Mouse (Mus musculus): Measurements from ENCODE around the gene Itpkb.
A peak's percentile ranks its signal among the peaks of the same experiment; 100 is the strongest.

Gene Itpkb

DNA sequence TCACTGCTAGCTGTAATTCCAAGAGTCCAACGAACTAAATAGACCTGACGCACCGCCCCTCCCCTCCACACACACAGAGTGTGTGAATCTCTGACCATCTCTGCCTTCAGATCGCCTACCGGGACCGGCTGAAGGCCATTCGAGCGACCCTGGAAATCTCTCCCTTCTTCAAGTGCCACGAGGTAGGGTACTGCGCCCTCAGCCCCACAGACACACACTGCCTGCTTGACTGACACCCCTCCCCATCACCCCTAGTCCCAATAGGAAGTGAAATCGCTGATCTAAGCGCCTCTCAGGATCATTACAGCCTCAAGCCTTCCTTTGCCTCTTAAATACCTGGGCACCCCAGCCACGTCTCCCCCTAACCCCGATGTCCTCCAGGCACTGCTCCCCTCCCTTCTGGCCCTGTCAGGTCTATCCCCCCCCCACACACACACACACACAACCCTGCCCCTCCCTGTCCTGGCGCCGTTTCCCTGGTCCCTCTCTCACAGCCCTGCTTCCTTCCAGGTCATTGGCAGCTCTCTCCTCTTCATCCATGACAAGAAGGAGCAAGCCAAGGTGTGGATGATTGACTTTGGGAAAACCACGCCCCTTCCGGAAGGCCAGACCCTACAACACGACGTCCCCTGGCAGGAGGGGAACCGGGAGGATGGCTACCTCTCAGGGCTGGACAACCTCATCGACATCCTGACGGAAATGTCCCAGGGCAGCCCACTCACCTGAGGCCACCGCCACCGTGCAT lies 91.1 kb downstream of the Itpkb start:
- no peak for DNase-seq (ENCODE audit: low spot score)

DNA sequence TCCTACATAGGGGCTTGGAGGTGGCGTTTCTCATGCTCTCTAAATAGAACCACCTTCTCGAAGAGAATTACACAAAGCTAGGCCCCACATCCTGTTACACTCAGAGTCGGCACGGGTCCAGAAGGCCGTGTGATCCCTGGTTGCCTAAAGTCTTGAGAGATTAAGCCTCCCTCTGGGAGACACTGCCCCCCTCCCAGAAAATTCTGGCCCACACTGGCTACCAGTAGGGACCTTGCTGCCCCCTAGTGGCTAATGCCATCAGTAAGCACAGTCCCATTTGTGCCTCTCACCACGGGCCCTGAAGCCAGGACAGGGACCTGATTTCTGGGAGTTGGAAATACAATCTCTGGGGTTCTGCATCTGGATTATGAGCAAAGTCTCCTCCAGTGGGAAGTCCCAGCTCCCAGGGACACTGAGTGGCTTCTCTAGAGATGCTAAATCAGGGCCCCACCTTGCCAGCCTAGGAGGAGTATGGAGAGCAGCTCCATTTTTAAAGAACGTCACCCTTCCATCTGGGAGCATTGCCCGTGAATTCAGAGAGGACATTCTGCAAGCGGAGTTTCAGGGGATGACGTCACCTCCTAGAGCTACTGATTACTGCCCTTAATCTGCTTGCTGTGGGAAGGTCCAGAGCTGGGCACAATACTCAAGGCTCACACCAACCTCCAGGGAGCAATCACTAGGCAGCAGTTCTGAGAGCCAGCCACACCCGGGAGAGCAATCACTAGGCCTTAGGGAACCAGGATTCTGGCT lies 92.0 kb downstream of the Itpkb start:
- peak; percentile 40 for DNase-seq (ENCODE audit: low spot score)

DNA sequence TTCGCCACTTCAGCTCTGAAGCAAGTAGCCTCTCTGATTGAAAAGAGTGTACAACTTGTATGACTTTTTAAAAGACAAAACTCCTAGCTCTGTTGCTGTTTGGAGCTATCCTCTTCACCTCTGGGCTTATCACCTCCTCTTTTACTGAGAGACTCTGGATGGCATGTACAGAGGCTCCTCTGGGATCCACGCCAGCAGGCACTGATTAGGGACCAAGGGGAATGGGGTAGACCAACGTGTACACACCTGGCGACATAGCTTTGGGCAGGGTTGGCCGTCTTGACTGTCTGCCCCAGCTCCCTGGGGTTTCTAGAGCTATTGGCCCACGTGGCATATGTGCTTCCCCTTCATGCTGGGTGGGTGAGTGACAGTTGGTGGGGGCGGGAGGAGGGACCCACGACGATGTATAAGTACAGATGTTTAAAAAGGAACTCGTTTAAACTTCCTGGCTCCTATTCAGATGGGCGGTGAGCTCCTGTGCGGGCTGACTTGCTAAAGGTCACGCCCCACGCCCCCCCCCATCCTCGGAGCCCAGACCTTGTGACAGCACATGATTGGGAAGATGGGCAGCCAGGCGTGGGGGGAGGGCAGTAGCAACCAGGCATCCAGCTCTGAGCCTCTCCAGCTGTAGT lies 92.8 kb downstream of the Itpkb start:
- no peak for DNase-seq (ENCODE audit: low spot score)

DNA sequence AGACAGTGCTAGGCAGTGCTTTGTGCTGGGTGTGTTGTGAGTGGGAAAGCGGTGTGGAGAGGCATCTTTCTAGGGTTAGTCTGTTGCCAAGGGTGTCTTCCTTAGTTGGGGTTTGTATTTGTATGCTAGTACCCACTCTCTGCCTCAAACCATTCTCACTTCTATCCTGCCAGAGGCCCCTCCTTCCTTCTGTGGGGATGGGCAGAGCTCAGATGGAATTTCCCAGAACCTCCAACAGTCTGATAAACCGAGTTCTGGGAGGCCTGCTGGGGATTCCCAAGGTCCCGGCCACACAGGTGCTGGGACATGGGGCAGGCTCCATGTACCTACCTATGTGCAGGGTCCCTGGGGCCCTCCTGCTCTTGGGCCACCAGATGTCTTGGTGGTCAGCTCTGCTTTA lies 93.6 kb downstream of the Itpkb start:
- DNase-seq (ENCODE audit: low spot score), result no peak

DNA sequence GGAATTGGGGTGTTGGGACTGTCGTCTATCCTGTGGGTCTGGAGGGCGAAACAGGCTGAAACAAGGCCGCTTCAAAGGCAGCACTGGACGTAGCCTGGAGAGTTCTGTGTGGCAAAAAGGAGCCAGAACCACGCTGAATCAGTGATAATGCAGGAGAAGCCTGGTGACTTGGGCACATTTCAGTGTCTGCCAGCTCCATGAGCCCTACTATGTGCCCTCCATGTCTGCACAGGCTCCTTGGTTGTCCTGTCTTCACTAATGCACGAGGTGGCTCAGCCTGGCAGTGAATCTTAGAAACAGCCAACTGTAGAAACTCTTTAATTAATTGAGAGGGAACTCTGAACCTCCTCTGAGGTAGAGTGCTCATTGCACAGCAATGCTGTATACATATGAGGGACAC lies 96.1 kb downstream of the Itpkb start:
- DNase-seq (ENCODE audit: low spot score), result no peak

DNA sequence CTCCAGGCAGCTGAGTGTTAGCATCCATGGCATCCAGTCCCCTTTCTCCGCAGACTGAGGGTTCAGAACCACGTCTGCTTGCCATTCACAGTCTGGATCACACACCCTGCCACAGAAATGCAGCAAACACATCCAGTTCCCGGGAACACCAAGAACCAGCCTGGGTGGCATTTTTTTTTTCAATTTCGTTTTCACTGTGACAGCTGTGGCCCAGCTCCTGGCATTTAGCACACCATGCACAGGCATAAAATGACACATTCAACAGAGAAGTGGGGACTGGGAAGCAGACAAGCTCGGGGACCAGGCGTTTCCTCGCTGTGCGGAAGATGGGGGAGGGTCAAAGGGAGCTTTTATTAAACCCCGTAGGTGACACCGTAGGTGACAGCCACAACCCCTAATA lies 97.4 kb downstream of the Itpkb start:
- DNase-seq (ENCODE audit: low spot score), result no peak

DNA sequence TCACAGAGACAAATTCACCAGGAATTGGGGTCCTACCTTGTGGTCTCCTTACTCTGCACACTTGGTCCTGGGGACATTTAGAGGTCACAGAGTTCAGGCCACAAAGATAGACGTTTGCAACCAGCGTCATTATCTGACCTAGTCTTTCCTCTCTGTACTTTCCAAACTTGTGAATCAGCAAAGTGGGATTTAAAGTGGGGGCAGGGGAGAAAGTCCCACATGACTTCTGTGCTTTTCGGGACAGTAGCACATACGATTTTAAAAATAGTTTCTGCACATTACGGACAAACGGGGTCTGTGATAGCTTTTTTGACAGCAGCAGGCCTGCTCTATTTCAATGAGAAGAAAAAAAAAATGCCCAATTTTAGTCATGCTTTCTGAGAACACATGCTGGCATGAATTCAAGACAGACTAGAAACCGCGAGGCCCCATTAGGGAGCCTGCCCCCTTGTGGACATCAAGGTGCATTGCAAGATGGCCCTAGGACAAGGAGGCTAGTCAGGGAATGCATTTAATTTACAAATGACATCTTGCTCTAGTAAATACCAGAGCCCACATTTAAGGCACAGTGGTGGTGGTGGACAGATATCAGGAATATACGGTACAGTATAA lies 97.9 kb downstream of the Itpkb start:
- DNase-seq (ENCODE audit: low spot score), result no peak

DNA sequence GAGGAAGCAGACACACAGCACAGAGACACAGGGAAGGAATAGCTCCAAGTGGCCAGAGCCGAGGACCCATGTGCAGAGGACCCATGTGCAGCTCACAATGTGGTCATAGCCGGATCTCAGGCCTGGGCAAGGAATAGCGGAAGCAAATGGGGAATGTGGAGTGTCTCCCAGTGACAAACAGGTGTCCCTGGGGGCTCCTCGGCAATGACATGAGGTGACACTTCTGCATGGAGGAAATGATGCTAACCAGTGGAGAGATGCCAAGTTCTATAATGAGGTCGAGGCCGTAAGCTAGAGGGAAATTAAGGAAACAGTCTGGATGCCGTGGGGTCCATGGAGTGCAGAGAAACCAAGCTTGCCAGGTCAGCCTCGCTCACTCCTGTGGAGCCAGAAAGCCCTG lies 98.6 kb downstream of the Itpkb start:
- no peak for DNase-seq (ENCODE audit: low spot score)

DNA sequence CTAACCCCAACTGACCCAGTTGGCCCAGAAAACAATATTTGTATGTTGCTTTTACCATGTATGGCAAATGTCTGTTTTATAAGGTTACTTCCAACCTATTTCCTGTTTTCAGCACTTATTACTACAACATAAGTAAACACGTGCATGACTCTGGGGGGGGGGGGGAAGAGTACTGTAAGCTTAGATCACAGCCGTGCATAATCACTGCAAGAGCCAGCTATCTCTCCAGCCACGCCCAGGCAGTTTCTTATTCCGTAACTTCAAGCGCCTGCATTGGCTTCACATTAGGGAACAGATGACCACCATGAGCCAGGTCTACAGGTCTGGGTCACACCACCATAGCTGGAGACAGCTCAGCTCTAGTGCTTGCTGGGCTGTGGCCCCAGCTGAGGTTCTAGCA lies 99.5 kb downstream of the Itpkb start:
- no peak for DNase-seq (ENCODE audit: low spot score)

DNA sequence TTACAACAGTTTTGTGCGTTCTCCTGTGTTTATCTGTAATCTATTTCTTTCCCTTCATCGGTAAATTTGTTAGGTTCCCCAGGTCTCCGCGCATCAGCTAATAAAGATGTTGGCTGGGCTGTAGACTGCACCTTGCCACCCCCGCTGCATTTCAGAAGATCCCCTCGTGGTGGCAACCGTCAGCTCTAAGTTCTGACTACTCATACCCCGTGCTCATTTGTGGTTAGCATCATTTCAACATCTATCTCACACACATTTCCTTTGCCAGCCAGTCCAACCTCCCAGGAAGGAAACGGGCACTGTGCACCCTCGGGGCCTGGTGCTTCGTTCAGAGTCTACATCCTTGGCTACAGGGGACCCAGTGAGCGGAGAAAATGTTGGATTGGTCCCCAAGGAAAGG lies 101.5 kb downstream of the Itpkb start:
- no peak for DNase-seq (ENCODE audit: low spot score)

DNA sequence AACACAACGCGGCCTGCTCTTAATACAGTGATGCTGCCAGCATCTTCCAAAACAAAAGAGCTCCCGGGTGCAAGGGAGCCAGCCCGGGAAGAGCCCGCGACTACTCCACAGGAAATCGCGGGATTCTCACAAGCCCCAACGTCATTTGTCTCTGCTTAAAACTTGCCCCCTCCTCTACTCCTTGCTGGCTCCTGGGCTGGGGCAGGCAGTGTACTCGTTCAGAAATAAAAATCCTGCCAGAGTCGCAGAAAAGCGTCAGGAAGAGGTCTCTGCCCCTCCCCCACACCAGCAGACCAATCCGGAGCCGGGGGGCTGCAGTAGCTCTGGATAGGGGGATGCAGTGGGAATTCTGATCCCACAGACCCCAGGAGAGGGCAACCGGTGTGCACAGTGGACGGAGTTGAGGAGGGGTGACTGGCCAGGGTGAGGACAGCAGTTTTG lies 102.8 kb downstream of the Itpkb start:
- no peak for DNase-seq (ENCODE audit: low spot score)

DNA sequence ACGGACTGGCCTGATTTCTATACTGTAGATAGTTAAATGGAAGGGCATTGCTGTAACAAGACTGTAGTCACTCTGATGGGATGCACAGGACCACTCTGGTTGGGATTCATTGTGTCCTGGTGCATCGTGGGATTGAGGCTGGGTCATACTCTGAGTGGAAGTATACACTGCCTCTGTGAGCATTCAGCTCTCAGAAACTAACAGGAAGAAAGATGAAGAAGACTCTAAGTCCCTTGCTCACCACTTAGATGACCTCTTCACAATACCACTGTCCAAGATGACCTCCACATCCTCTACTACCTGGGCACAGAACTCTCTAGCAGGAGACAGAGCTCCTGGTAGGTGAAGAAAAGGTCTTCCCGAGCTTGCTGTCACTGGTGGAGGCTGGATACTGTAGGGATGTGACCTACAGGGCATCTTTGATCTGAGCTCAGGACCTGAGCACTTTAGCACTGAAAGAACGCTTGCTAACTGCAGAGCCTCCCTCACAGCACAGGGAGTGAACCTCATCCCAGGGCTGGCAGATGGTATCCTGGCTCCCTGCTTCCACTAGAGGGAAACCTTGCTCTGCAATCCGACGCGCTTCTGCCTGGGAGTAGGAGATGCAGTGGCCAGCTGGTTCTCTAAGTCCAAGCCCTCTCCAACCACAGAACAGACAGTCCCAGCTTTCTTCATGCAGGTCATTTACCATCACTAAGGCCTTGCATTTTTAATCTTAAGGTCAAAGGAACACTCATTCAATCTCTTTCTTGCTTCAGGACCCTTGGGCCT lies 103.7 kb downstream of the Itpkb start:
- no peak for DNase-seq (ENCODE audit: low spot score)

DNA sequence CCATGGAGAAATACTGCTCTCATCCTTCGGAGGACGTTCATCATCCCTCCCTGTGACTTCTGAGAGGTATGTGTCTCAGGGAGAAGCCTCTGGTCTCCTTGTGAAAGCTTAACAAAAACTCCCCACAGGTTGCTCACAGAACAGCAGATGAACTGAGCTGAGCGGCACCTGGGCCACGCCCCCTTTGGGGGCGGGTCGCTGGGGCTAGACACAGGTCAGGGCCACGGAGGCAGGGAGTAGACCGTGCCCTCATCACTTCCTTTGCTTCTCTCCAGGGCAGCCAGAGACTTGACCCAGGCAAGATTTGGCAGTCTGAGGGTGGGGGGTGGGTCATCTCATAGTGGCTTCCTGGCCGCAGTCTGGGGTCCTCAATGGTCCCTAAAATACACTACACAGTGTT lies 104.6 kb downstream of the Itpkb start:
- no peak for DNase-seq (ENCODE audit: low spot score)

DNA sequence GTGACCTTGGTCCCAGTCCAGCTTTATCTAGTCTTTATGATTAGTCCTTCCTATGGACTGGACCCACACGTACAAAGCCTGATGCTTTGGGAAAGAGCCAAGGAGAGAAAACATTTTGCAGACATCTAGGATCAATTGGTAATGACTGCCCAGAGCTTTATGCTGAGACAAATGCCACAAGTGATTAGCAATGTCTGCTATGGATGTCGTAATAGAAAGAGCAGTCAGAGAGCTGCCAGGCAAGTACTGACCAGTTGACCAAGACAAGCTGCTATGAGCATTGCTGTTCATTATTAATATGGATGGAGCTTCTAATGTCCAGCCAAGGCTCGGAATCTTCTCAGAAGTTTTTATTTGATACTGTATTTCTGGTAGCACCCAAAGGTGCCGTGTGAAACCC lies 109.2 kb downstream of the Itpkb start:
- no peak for DNase-seq (ENCODE audit: low spot score)

DNA sequence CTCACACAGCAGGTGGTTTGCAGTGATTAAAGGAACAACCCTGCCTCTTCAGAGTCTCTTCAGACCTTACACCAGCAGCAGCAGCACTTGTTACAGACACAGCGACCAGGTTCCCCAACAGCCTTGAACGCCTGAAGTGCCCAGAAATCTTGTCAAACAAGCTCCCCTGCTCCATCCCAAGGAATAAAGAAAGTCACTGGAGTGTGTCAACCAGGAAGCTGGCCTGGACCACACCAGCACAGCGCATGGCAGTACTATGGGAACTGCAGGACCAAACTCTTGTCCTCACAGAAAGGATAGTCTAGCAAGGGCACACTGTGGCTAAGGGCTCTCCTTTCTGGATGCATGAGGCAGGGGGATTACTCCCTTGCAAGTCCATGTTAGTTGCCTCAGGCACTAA lies 114.1 kb downstream of the Itpkb start:
- DNase-seq (ENCODE audit: low spot score), result no peak

DNA sequence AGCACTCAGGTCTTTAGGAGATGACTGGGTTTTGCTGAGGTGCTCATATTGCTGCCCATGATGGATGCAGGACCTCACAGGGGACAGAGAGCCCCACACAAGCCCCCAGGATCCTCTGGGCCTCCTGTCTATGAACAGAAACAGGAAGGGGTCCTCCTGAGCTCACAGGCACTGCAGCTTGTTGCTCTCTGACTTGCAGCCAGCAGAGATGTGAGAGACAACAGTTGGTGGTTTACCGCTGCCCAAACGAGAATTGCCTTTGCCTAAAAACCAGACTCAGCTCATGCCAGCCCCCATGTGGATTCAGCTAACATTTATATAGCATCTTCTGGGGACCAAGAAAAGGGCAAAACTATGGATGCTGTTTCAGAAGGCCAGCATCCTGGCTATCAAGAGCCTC lies 119.4 kb downstream of the Itpkb start:
- no peak for DNase-seq (ENCODE audit: low spot score)

DNA sequence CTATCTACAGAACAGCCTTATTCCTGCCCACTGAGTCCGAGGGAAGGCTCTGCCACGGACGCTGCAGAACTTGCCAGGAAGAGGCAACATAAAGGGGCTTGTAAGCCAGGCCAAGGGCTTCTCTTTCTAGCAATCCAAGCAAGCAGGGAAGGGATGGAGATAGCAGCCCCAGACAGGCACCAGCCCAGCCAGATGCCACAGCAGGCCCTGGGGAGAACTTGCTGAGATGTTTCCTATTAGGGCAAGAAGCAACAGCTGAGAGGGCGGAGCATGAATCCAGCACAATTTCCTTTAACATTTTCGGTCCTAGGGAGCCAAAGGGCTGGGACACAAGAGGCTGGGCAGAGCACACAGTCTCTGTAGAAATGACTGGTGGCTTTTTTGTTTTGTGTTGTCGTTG lies 128.0 kb downstream of the Itpkb start:
- no peak for DNase-seq (ENCODE audit: low spot score)

DNA sequence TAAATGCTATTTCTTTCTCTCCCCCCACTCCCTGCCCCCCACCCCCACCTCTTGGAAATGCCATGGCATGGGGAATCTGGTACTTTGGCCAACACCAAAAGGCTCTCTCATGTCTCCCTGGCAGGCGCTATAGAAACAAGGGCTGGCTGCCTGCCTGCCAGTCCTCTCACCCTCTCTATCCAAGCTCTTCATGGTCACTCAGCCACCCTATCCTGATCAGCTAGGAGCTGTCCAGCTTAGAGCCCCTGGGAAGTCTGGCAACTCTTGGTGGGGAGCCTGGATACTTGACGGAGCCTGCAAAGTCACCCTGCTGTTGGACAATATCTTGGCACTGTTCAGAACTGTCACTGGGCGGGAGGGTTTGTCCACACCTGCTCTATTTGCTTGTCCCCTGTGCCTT lies 128.4 kb downstream of the Itpkb start:
- no peak for DNase-seq (ENCODE audit: low spot score)

DNA sequence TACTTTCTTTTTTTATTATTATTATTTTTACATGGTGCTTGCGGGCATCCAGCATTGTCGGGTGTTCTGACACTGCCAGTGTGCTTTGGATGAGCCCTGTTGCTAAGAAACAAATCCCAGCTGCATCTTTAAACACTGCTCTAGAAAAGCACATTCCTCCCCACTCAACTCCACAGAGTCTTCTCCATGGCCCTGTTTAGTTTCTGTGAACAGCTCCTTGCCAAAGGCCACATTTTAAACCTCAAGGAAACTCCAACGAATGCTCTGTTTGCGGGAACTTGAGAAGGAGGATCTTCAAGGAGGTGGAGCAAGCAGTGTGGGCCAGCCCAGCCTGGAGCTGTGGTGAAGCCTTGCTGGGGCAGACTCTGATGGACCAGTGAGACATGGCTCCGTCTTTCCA lies 130.4 kb downstream of the Itpkb start:
- no peak for DNase-seq (ENCODE audit: low spot score)

DNA sequence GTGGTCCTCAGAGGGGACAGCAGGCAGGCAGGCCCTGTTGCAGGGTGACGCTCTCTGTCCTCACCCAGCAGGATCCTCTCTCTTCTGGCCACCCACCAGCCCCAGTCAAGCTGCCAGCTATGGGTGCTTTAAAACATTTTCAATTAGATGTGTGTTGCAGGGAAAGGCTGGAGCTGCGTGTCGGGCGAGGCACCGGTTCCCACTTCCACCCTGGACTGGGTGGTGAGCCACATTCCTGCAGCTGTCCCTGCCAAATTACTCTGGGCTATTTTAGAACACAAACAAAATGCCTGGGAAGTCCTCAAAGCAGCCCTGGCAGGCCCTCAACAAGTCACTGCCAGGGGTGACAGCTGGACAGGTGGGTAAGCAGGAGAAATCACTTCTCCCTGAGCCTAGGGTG lies 132.1 kb downstream of the Itpkb start:
- DNase-seq (ENCODE audit: low spot score), result no peak

DNA sequence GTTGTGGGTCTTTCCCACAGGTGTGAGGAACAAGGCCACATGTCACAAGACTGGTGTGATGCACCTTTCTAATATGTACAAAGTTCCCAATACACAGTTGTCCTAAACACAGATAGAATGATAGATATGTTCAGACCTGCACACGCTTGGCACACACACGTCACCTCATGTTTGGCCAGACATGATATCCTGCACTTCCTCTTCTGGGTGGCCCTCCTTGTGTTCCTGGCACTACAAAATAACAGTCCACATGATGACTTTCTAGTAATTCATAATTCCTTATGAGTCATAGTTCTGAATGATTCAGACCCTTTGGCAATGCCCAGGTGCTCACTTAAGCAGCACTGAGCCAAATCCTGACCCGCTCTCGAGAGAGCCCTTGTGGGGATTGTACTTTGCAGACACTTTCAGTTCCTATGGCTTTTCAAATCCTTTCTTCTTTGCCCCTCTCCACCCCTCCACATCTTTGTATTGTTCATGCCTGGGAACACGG lies 132.7 kb downstream of the Itpkb start:
- DNase-seq (ENCODE audit: low spot score), result no peak

DNA sequence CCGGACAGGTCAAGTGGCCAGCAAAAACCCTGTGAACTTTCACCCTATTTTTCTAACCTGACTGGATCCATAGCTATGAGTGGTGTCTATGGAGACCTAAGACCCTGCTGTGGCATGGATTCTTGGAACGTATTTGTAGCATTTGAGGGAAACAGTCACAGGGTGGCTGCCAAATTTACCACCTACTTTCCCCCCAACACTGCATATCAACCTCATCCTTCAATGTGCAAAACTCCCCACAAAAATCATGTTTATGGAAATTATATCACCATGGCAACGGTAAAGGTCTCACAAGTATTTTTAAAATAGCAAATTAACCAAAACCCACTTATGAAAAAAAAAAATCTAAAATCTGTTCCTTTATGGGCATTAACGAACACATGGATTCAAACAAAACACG lies 134.1 kb downstream of the Itpkb start:
- no peak for DNase-seq (ENCODE audit: low spot score)

Measured in urinary bladder, postnatal 10 days (tissue).